Mouse (Mus musculus) kidney, adult 10 weeks (tissue): ENCODE data around the gene Cntnap5c. TPM values are rescaled to one million over a fixed set of nuclear protein-coding genes. Genes with fewer than 3 reads are reported as not detected.

Source experiments
- polyA plus RNA-seq: library from polyadenylated mRNA; stranded (reverse); fragments of 350-450 nt; fragmentation: Illumina TruSeq; extraction: RNeasy Lipid Tissue Mini Kit (QIAGEN cat#74804); gene quantifications from one replicate; pipeline ENCODE4 v1.2.3, GENCODE M21; 2014; ENCODE audit warnings: low read depth, low replicate concordance

The Cntnap5c gene
- not detected for polyA plus RNA-seq

DNA sequence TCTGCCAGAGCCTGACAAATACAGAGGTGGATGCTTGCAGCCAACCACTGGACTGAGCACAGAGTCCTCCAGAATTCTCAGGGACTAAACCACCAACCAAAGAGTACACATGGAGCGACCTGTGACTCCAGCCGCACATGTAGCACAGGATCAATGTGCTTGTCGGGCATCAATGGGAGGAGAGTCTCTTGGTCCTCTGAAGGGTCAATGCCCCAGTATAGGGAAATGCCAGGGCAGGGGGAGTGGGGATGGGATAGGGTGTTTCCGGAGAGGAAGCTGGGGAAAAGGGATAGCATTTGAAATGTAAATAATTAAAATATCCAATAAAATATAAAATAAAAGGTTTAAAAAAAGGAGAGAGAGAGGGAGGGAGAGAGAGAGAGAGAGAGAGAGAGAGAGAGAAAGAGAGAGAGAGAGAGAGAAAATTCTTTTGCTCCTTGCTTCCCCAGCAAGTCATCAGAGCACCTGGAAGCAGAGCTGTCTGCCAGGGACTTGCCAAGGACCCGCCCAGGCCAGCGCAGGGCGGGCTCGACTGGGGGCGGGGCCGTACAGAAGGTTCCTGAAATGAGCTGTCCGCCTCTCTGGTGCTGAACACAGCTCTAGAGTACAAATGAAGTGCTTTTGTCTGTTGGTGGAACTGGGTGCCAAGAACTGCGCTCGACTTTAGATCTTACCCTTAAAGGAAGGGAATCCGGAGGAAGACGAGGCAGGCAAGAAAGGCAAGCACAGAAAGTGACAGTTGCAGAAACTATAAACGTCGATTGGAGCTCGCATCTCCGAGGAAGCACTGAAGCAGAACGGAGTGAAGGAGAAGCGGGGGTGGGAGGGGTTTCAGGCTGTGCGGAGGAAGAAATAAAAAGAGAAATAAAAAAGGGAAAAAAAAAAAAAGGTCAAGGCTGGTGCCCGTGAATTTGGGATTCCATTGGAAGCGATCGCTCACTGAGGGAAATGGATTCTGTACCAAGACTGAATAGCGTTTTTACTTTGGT is at the start of gene Cntnap5c:
Gene Cntnap5c, plus strand, starts transcription at position 949 of the 989 bp plus-strand sequence.

GRCm38 (mm10) chr17:57742119-57742518 is 27.3 kb upstream of the Cntnap5c start, which contains the start of gene Gm21834:
TSS of gene Gm21834 (minus strand) at chr17:57742219.

Other genes with a start within 250 kb of the Cntnap5c start
- not detected for gene Vmn2r120, start 224.1 kb upstream of the Cntnap5c start, polyA plus RNA-seq
- not detected for gene Gm21834, start 27.4 kb upstream of the Cntnap5c start, polyA plus RNA-seq